Mouse (Mus musculus): Measurements from ENCODE around the gene Fam162a. TPM values are rescaled to one million over a fixed set of nuclear protein-coding genes. Genes with fewer than 3 reads are reported as not detected.
"Not testable (repeated sequence)": the region's sequence is repeated elsewhere in the genome, so short reads cannot be mapped to it uniquely, and the experiment has no call there.

The Fam162a gene
- polyA plus RNA-seq, 1 experiment from 2014 or later = 137 TPM

DNA sequence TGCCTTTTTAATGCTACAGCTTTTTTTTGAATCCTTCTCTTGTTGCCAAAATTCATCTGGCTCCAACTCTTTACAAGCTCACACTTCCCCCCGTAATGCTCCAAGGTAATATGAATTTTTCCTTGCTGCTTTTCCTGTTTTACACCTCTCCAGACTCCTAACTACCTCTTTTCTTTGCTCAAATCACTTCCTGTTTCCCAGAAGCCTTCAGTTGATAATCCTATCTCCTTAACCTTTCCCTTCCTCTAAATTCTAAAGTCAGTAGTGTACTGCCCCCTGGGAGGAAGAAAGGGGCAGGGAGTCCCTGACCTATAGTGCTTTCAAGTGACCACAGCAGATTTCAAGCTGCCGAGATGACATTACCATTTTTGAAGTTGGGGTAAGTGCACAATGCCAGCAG is 3.7 kb downstream of the Fam162a start:
- no peaks in the 10 kb centered on the region for H3K36me3 ChIP-seq (ENCODE audit: control insufficient read depth, insufficient read depth, low read length)
- H3K4me2 ChIP-seq (ENCODE audit: low read length) = no peak overlapping the region
- no peak overlapping the region for H3K27ac ChIP-seq (ENCODE audit: low read length)
- H3K4me3 ChIP-seq (ENCODE audit: low read depth, low read length) = no peak overlapping the region
- WGBS = 77% methylated on average over 2 of the region's 2 CpGs
- no peak overlapping the region for H3K9ac ChIP-seq (ENCODE audit: low read depth, low read length)
- no peaks in the 10 kb centered on the region for H3K27me3 ChIP-seq (ENCODE audit: control insufficient read depth, insufficient read depth, low read depth, low read length)
- H3K4me1 ChIP-seq (ENCODE audit: control insufficient read depth, insufficient read depth, low read length) = peaks cover 16% of the 10 kb centered on the region
- no peaks in the 10 kb centered on the region for H3K9me3 ChIP-seq (replicated peaks; ENCODE audit: control insufficient read depth, low read length, poor library complexity, severe bottlenecking)
- ATAC-seq = no peak

DNA sequence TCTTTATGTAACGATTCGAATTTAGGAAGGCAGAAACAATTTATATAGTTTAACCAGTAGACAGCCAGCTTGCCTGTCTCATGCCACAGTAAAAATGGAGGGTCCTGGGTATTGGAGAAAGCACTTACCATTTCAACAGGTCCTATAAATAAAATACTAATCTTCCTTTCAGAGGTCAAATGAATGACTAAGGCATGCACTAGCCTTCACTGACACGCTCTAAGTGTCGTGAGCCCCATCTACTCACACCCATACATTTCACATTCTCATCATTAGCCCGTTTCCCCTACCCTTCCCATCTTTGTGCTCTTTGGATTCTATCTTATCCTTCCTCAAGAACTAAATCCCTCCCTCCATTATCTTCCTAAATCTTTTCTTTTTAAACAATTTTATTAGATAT is 6.5 kb downstream of the Fam162a start:
- H3K4me3 ChIP-seq (ENCODE audit: low read depth, low read length) = no peak overlapping the region
- H3K9me3 ChIP-seq (replicated peaks; ENCODE audit: control insufficient read depth, low read length, poor library complexity, severe bottlenecking) = no peaks in the 10 kb centered on the region
- H3K36me3 ChIP-seq (ENCODE audit: control insufficient read depth, insufficient read depth, low read length) = no peaks in the 10 kb centered on the region
- ATAC-seq = no peak
- no peak overlapping the region for H3K27ac ChIP-seq (ENCODE audit: low read length)
- H3K4me2 ChIP-seq (ENCODE audit: low read length) = no peak overlapping the region
- no peak overlapping the region for H3K9ac ChIP-seq (ENCODE audit: low read depth, low read length)
- H3K27me3 ChIP-seq (ENCODE audit: control insufficient read depth, insufficient read depth, low read depth, low read length) = no peaks in the 10 kb centered on the region
- H3K4me1 ChIP-seq (ENCODE audit: control insufficient read depth, insufficient read depth, low read length) = peaks cover 10% of the 10 kb centered on the region
- WGBS = 83% methylated on average over 5 of the region's 5 CpGs

DNA sequence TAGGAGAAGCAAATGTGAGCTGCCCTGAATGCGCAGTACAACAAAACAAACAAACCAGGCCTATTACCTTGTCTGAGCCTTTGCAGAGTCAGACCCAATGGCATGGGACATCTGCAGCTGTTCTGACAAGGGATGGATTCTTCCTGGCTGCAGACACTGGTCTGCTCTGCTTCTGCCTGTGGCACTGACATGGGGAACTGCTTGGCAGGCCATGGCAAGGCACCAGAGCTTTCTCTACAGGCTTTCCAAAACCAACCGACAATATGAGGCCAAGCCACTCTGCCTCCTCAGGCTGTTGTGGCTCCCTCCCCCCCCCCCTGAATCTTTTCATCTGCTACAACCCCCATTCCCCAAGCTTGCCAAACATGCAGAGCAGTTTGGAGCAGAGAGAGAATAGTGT is 8.1 kb downstream of the Fam162a start:
- Histone ChIP-seq H3K36me3 (ENCODE audit: control insufficient read depth, insufficient read depth, low read length) (no peaks in the 10 kb centered on the region), H3K9ac (ENCODE audit: low read depth, low read length) (no peak overlapping the region), H3K27me3 (ENCODE audit: control insufficient read depth, insufficient read depth, low read depth, low read length) (no peaks in the 10 kb centered on the region), H3K4me3 (ENCODE audit: low read depth, low read length) (no peak overlapping the region), H3K27ac (ENCODE audit: low read length) (no peak overlapping the region), H3K4me2 (ENCODE audit: low read length) (no peak overlapping the region), H3K9me3 (replicated peaks; ENCODE audit: control insufficient read depth, low read length, poor library complexity, severe bottlenecking) (no peaks in the 10 kb centered on the region), H3K4me1 (ENCODE audit: control insufficient read depth, insufficient read depth, low read length) (peaks cover under 1% of the 10 kb centered on the region; the same call in 1 of the 2 replicates)
- no peak for ATAC-seq
- WGBS = 59% methylated on average over 2 of the region's 2 CpGs

DNA sequence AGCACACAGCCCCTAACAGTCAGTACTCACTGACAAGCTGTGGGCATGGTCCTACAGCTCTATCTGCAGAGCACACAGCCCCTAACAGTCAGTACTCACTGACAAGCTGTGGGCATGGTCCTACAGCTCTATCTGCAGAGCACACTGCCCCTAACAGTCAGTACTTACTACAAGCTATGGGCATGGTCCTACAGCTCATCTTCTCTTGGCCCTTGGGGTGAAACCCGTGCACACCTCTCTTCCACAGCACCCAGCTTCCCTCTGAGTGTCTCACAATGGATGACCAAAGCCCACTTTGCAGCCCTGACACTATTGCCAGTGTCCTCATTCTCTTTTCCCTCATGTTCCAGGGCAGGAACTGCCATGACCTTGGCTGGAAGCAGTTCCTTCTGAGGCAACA is 8.9 kb downstream of the Fam162a start:
- H3K4me3 ChIP-seq (ENCODE audit: low read depth, low read length); H3K36me3 ChIP-seq (ENCODE audit: control insufficient read depth, insufficient read depth, low read length); H3K9me3 ChIP-seq (replicated peaks; ENCODE audit: control insufficient read depth, low read length, poor library complexity, severe bottlenecking); ATAC-seq; H3K27ac ChIP-seq (ENCODE audit: low read length); H3K4me2 ChIP-seq (ENCODE audit: low read length); H3K9ac ChIP-seq (ENCODE audit: low read depth, low read length); H3K4me1 ChIP-seq (ENCODE audit: control insufficient read depth, insufficient read depth, low read length); H3K27me3 ChIP-seq (ENCODE audit: control insufficient read depth, insufficient read depth, low read depth, low read length): not testable (repeated sequence)
- WGBS = 75% methylated on average over 1 of the region's 1 CpGs

DNA sequence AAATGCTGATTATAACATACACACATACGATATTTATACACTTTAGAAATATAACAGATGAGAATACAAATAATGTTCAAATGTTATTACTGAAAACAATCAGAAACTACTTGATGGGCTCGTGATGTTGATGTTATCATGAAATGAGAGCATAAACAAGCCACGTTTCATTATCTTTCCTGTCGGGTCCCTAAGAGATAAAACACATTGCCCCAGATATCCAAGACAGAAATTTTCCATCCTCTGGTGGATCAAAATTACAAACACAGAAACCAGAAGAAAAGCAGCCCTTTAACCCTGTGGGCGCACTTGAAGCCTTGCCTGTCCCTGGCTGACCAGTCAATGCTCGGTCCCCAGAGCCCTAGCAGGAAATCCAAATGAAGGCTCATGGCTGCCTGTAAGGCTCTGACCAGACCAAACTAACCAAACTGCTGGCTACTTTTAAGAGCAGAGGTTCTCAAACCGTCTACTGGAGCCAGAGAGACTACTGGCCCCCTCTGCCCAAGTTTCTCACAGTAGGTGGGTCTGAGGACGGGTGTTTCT is 13.4 kb downstream of the Fam162a start:
- Histone ChIP-seq H3K36me3 (ENCODE audit: control insufficient read depth, insufficient read depth, low read length) (no peaks in the 10 kb centered on the region), H3K9me3 (replicated peaks; ENCODE audit: control insufficient read depth, low read length, poor library complexity, severe bottlenecking) (no peaks in the 10 kb centered on the region), H3K4me3 (ENCODE audit: low read depth, low read length) (no peak overlapping the region), H3K4me2 (ENCODE audit: low read length) (no peak overlapping the region), H3K4me1 (ENCODE audit: control insufficient read depth, insufficient read depth, low read length) (no peaks in the 10 kb centered on the region), H3K9ac (ENCODE audit: low read depth, low read length) (no peak overlapping the region), H3K27me3 (ENCODE audit: control insufficient read depth, insufficient read depth, low read depth, low read length) (no peaks in the 10 kb centered on the region), H3K27ac (ENCODE audit: low read length) (no peak overlapping the region)
- ATAC-seq = no peak
- WGBS = 87% methylated on average over 8 of the region's 8 CpGs

DNA sequence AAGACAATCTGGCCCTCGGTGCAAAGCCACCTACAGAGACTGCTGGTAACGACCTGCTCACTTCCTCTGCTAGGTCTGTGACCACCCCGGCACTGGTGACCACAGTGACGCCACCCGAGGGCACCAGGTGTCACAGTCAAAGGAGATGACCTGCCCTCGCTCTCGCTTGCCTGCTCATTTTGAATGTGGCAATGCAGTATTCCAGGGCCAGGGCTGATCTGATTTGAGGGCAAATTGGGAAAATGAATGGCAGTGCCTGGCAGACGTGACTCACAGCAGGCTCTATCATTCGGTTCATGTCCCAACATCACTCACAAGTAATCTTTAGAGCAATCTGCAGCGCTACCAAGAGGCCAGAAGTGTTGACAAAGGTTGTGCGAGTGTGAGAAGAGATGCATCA is 15.0 kb downstream of the Fam162a start:
- no peak overlapping the region for H3K4me2 ChIP-seq (ENCODE audit: low read length)
- ATAC-seq = no peak
- no peaks in the 10 kb centered on the region for H3K27me3 ChIP-seq (ENCODE audit: control insufficient read depth, insufficient read depth, low read depth, low read length)
- no peak overlapping the region for H3K27ac ChIP-seq (ENCODE audit: low read length)
- no peak overlapping the region for H3K4me3 ChIP-seq (ENCODE audit: low read depth, low read length)
- WGBS = 88% methylated on average over 11 of the region's 11 CpGs
- H3K36me3 ChIP-seq (ENCODE audit: control insufficient read depth, insufficient read depth, low read length) = no peaks in the 10 kb centered on the region
- no peaks in the 10 kb centered on the region for H3K4me1 ChIP-seq (ENCODE audit: control insufficient read depth, insufficient read depth, low read length)
- H3K9me3 ChIP-seq (replicated peaks; ENCODE audit: control insufficient read depth, low read length, poor library complexity, severe bottlenecking) = no peaks in the 10 kb centered on the region
- no peak overlapping the region for H3K9ac ChIP-seq (ENCODE audit: low read depth, low read length)

DNA sequence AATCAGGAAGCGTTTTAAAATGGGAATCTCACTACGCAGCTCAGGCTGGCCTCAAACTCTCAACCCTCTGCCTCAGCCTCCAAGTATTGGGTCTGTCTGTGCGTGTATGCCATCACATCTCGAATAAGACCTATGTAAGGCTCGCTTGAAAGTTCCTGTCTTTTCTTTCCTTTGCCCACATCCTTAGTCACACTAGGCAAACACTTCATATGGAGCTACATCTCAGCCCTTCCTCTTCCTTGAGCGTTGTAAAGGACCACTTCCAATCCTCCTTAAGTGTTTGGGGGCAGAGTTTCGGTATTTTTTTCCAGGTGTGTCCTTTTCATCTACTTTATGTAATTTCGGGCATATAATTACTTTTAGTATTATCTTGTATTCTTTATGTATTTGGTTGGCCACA is 16.5 kb downstream of the Fam162a start:
- no peaks in the 10 kb centered on the region for H3K27me3 ChIP-seq (ENCODE audit: control insufficient read depth, insufficient read depth, low read depth, low read length)
- ATAC-seq = no peak
- 94% methylated on average over 8 of the region's 8 CpGs for WGBS

DNA sequence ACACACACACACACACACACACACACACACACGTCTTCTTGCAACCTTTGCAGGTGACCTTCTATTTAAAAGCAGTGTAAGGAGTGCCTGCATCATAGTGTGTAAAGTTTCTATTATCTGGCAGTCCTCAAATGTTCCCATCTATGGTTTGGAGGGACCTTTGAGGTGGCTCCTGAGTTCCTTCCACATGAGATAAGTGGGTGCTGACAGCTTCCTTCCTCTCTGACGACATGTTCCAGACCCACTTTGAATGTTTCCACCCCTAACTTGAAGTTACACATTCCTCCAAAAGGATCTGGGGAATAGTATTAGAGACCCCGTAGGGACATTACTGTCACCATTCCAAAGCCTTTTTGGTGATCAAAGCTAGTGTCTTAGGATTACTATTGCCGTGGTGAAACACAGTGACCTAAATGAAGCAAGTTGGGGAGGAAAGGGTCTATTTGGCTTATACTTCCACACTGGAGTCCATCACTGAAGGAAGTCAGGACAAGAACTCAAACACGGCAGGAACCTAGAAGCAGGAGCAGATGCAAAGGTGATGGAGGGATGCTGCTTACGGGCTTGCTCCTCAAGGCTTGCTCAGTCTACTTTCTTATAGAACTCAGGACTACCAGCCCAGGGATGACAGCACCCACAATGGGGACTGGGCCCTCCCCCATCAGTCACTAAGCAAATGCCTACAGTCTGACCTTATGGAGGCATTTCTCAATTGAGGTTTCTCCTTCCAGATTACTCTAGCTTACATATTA is 17.7 kb downstream of the Fam162a start:
- peaks cover 8% of the 10 kb centered on the region; the same call in 1 of the 2 replicates for H3K36me3 ChIP-seq (ENCODE audit: control insufficient read depth, insufficient read depth, low read length)
- no peak overlapping the region for H3K4me2 ChIP-seq (ENCODE audit: low read length)
- no peak for ATAC-seq
- no peaks in the 10 kb centered on the region for H3K27me3 ChIP-seq (ENCODE audit: control insufficient read depth, insufficient read depth, low read depth, low read length)
- no peak overlapping the region for H3K27ac ChIP-seq (ENCODE audit: low read length)
- H3K9me3 ChIP-seq (replicated peaks; ENCODE audit: control insufficient read depth, low read length, poor library complexity, severe bottlenecking) = no peaks in the 10 kb centered on the region
- 90% methylated on average over 6 of the region's 6 CpGs for WGBS
- H3K4me3 ChIP-seq (ENCODE audit: low read depth, low read length) = no peak overlapping the region
- no peak overlapping the region for H3K9ac ChIP-seq (ENCODE audit: low read depth, low read length)
- H3K4me1 ChIP-seq (ENCODE audit: control insufficient read depth, insufficient read depth, low read length) = no peaks in the 10 kb centered on the region

More for the DNA sequence above, 16.5 kb downstream of the Fam162a start:
- Histone ChIP-seq H3K9ac (ENCODE audit: low read depth, low read length) (no peak overlapping the region), H3K4me3 (ENCODE audit: low read depth, low read length) (no peak overlapping the region), H3K4me2 (ENCODE audit: low read length) (no peak overlapping the region), H3K27ac (ENCODE audit: low read length) (no peak overlapping the region), H3K4me1 (ENCODE audit: control insufficient read depth, insufficient read depth, low read length) (no peaks in the 10 kb centered on the region), H3K36me3 (ENCODE audit: control insufficient read depth, insufficient read depth, low read length) (peaks cover 6% of the 10 kb centered on the region; the same call in 1 of the 2 replicates), H3K9me3 (replicated peaks; ENCODE audit: control insufficient read depth, low read length, poor library complexity, severe bottlenecking) (no peaks in the 10 kb centered on the region)

DNA sequence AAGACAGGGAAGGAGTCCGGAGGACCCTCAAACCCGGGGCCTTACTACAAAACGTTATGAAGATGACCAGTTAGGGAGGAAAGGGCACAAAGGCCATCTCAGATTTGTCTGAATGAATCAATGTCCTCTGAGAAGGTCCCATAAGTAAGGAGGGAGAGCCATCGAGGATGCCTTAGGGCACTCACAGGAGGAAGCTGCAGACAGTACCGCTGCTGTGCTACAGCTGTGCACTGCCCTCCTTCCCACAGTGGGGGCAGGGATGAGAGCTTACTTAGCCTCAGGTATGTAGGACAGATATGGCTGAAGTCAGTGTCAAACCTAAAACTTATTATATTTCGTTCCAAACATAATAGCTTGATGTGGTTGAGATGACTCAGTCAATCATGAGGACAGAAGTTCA is 19.9 kb downstream of the Fam162a start:
- Histone ChIP-seq H3K9me3 (replicated peaks; ENCODE audit: control insufficient read depth, low read length, poor library complexity, severe bottlenecking) (no peaks in the 10 kb centered on the region), H3K27me3 (ENCODE audit: control insufficient read depth, insufficient read depth, low read depth, low read length) (no peaks in the 10 kb centered on the region), H3K4me1 (ENCODE audit: control insufficient read depth, insufficient read depth, low read length) (no peaks in the 10 kb centered on the region), H3K4me2 (ENCODE audit: low read length) (no peak overlapping the region), H3K4me3 (ENCODE audit: low read depth, low read length) (no peak overlapping the region), H3K9ac (ENCODE audit: low read depth, low read length) (no peak overlapping the region), H3K27ac (ENCODE audit: low read length) (no peak overlapping the region), H3K36me3 (ENCODE audit: control insufficient read depth, insufficient read depth, low read length) (peaks cover 13% of the 10 kb centered on the region)
- ATAC-seq = no peak
- WGBS = 94% methylated on average over 6 of the region's 6 CpGs

Data from midbrain, embryonic 16.5 days (tissue).